Mouse (Mus musculus) stomach, postnatal 0 days (tissue): ENCODE results near the gene Tubd1.

Source experiments
- CTCF ChIP-seq: IDR thresholded peaks from 2 replicates; pipeline ENCODE4 v1.5.1; 2016; ENCODE audit warnings: antibody characterized with exemption, low read depth, mild to moderate bottlenecking, moderate library complexity
- EP300 ChIP-seq: optimal IDR thresholded peaks from 2 replicates; pipeline ENCODE3; 2016; ENCODE audit warnings: antibody characterized with exemption

DNA sequence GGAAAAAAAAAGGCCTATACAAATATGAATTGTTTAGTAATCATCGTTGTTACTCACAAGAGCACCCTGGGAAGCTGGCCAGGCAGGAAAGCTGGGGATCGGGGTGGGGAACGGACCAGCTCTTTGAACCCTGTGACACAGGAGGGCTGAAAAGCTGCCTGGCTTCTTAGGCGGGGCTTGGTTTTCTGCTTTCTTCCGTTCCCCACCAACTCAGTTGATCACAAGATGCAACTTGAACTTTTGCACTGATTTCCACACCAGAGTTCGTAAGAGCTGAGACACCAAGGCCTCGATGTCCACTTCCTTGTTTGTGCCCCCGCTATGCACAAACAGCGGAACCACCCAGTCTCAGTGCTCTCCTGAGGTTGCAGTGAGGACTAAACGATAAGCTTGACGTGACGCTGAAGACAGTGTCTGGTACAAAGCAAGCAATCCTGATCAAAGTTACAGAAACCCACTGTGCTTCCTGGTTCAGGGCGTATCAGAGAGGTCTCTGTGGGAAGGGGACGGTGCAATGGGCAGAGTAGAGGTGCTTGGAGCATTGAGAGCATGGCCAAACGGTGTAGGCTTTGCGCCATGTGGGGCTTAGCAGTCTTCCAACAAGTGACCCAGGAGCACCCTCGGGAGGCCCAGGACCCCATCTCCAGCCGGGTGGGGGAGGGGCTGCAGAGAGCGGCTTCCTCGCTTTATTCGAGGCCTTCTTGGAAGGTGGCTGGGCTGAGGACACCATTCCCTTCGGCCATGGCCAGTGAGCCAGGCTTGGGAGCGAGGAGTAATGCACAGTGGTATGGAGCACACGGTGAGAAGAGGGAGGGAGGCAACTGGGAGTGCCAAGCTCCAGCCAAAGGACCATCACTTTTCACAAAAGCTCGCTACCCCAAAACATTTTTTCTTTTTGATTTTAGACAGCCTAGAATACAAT lies 34.3 kb downstream of the Tubd1 start:
- TF ChIP-seq CTCF (no peak), EP300 (no peak)
